Mouse (Mus musculus) cerebellum, adult 2 months (tissue): ENCODE data around the gene Asdurf. TPM values are rescaled to one million over a fixed set of nuclear protein-coding genes. Genes with fewer than 3 reads are reported as not detected.
A peak's percentile ranks its signal among the peaks of the same experiment; 100 is the strongest.
"Not testable (repeated sequence)": the region's sequence is repeated elsewhere in the genome, so short reads cannot be mapped to it uniquely, and the experiment has no call there.

Experiments used
- DNase-seq, 2 experiments: peaks; one replicate each; pipeline ENCODE4 v3.0.0; 2021
- H3K27ac ChIP-seq: fragments of 200-500 bp; 2 replicates; pipeline ENCODE4 v1.5.1; 2012; ENCODE audit warnings: low read length, control low read depth, inconsistent platforms; ENCODE audit not compliant: insufficient read depth
- H3K27me3 ChIP-seq: fragments of 200-500 bp; 2 replicates; pipeline ENCODE4 v1.6.1; 2012; ENCODE audit warnings: inconsistent platforms, mild to moderate bottlenecking, low read length, moderate library complexity; ENCODE audit not compliant: control insufficient read depth, insufficient read depth
- H3K4me1 ChIP-seq: fragments of 200-500 bp; 2 replicates; pipeline ENCODE4 v1.6.1; 2011; ENCODE audit warnings: low read length; ENCODE audit not compliant: control insufficient read depth, insufficient read depth
- H3K4me3 ChIP-seq: fragments of 200-500 bp; replicated peaks from 2 replicates; pipeline ENCODE3; 2011; ENCODE audit warnings: mild to moderate bottlenecking, low read depth, low read length, control low read depth; ENCODE audit not compliant: insufficient read depth
- CTCF ChIP-seq: fragments of 200-500 bp; IDR thresholded peaks from 2 replicates; pipeline ENCODE4 v1.5.1; 2011; ENCODE audit warnings: low read depth, mild to moderate bottlenecking, control low read depth, low read length, moderate library complexity, borderline replicate concordance; ENCODE audit not compliant: insufficient read depth
- POLR2A ChIP-seq: fragments of 200-500 bp; IDR thresholded peaks from 2 replicates; pipeline ENCODE4 v1.6.1; 2011; ENCODE audit warnings: low read length, control low read depth, borderline replicate concordance; ENCODE audit not compliant: insufficient read depth
- WGBS: fragments of 180-500 bp; shearing (Covaris S2); methylation state at CpG from one replicate; pipeline ENCODE4 v1.1.7; 2018; 5-methylcytosine and 5-hydroxymethylcytosine counted together
- polyA plus RNA-seq: library from polyadenylated mRNA; depleted of rRNA; stranded (reverse); fragments of >200 nt; gene quantifications from 2 replicates; pipeline ENCODE4 v1.2.3, GENCODE M21; 2012

Gene Asdurf
- polyA plus RNA-seq, 1 experiment = not detected

DNA sequence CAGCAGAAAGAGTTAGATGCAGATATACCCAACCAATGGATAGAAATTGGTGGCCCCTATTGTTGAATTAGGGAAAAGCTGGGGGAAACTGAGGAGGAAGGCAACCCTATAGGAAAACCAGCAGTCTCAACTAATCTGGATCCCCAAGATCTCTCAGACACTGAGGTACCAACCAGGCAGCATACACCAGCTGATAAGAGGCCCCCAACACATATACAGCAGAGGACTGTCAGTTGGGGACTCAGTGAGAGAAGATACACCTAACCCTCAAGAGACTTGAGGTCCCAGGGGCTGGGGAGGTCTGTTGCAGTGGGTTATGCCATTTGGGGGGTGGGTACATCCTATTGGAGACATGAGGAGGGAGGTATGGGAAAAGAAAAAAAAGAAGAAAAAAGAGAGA is 17.0 kb downstream of the Asdurf start:
- TF ChIP-seq POLR2A = no peak
- H3K27ac ChIP-seq = no peak overlapping the region
- H3K4me3 ChIP-seq = no peak overlapping the region
- no peaks in the 10 kb centered on the region for H3K4me1 ChIP-seq
- H3K27me3 ChIP-seq = no peaks in the 10 kb centered on the region
- DNase-seq = no peak

DNA sequence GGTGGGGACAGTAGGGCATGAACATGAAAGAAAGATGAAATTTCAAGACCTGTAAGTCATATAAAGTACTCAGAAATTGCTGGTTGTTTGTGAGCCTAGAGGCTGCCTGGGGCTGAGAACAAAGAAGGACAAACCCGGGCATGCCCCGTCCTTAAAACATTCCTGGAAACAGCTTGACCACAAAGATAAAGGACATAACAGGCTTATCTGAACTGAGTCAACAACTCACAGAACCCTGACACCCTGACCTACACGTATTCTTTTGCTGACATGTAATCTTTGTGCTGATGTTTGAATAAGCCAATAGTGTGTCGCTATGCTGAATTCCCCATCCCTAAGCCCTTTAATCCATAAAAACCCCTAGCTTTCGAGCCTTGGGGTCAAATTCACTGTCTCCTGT is 18.9 kb downstream of the Asdurf start:
- not testable (repeated sequence) for H3K4me3 ChIP-seq, DNase-seq, H3K4me1 ChIP-seq, H3K27ac ChIP-seq, H3K27me3 ChIP-seq
- 85% methylated on average over 5 of the region's 5 CpGs for WGBS

DNA sequence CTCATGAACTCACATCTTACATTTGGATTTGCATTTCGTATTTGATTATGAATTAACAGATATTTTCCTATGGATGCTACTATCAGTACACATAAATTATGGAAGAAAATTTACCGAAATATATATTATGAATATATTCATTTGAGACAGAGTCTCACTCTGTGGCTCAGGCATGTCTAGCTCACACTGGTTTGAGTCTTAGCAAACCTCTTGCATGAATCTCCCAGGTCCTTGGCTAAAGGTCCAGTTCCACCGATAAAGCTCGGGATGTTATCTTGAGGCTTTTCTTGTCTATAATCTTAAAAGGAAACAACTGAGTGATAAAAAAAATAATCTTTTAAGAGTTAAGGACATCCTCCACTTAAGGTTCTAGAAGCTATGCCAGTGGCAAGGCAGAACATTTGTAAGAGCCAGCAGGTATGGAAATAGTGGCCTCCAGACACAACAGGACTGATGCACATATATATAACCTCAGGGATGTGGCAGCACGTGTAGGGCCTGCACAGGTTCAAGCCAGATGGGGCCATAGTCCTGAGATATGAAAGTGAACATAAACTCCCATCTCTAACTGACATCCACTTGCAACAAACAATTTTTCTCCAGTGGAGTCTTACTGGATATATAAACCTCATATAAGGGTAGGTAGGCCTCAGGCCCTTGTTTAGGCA is 27.5 kb downstream of the Asdurf start:
- DNase-seq = no peak
- TF ChIP-seq CTCF (no peak), POLR2A (no peak)
- WGBS = 92% methylated on average over 5 of the region's 5 CpGs

DNA sequence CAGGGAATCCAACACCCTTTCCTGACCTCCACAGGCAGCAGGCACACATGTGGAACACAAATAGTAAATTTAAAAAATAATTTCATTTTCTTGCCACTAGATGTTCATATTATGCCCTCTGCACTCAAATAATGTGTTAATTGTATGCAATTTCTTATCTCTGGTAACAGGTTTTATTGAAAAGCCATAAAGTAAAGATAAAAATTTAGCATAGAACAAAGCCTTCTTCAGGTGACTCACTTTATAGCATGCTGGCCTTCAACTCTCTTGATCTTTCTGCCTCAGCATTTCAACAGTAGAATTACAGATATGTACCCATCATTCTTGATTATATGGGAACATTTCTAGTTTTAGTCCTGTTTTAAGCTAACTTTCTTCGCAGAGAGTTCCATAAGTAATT is 28.1 kb downstream of the Asdurf start:
- no peak for DNase-seq
- WGBS = 98% methylated on average over 1 of the region's 1 CpGs
- Histone ChIP-seq H3K27me3 (no peaks in the 10 kb centered on the region), H3K4me3 (no peak overlapping the region), H3K27ac (no peak overlapping the region), H3K4me1 (no peaks in the 10 kb centered on the region)
- TF ChIP-seq CTCF = no peak
- no peak for TF ChIP-seq POLR2A

More for the DNA sequence above, 27.5 kb downstream of the Asdurf start:
- H3K27me3 ChIP-seq = no peaks in the 10 kb centered on the region
- no peak overlapping the region for H3K4me3 ChIP-seq
- no peak overlapping the region for H3K27ac ChIP-seq
- no peaks in the 10 kb centered on the region for H3K4me1 ChIP-seq

DNA sequence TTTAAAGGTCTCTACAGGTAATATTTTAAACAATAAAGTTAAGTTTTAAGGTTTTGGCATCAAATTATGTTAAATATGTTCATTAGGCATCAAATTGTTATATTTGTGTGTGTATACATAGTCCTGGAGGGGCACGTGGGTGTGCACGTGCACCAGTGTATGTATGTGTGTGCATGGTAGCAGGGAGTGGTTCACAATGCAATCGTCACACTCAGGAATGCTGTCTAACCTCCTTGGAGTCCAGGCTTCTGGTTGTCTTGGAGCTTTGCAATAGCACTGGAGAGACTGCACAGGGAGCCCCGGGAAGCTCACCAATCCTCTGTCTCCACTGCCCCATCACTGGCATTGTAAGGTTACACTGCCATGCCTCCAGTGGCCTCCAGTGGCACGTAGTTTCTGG is 29.2 kb downstream of the Asdurf start:
- 94% methylated on average over 5 of the region's 5 CpGs for WGBS

DNA sequence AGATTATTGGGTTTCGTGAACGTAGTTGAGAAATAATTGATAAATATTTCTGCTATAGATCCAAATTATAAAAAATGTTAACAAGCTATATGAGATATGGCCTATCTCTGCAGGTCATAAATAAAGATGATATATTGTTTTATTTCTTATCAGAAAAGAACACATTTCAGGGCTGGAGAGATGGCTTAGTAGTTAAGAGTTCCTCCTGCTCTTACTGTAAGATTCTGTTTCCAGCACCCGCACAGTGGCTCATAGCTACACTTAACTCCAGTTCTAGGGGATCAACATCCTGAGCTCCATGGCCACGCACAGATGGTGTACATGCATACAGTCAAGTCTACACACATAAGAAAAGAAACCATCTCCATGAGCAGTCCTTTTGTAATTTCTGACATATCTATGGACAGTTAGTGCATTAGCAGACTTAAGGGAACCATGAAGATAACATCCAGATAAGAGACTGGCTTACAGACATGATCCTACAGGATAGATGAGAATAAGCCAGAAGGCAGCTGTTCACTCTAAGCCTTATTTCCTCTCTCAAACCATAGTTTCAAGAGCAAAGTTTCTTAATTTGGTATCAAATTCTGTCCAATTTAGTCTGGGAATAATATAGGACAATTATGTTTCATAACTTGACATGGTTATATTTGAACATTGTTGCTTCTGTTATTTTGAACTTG is 30.6 kb downstream of the Asdurf start:
- WGBS = 97% methylated on average over 4 of the region's 4 CpGs
- TF ChIP-seq CTCF (no peak), POLR2A (no peak)
- no peaks in the 10 kb centered on the region for H3K27me3 ChIP-seq
- no peaks in the 10 kb centered on the region for H3K4me1 ChIP-seq
- H3K27ac ChIP-seq = no peak overlapping the region
- H3K4me3 ChIP-seq = no peak overlapping the region
- DNase-seq = no peak

More for the DNA sequence above, 29.2 kb downstream of the Asdurf start:
- no peak for TF ChIP-seq CTCF
- no peaks in the 10 kb centered on the region for H3K4me1 ChIP-seq
- no peaks in the 10 kb centered on the region for H3K27me3 ChIP-seq
- DNase-seq = no peak
- no peak overlapping the region for H3K4me3 ChIP-seq
- no peak overlapping the region for H3K27ac ChIP-seq

DNA sequence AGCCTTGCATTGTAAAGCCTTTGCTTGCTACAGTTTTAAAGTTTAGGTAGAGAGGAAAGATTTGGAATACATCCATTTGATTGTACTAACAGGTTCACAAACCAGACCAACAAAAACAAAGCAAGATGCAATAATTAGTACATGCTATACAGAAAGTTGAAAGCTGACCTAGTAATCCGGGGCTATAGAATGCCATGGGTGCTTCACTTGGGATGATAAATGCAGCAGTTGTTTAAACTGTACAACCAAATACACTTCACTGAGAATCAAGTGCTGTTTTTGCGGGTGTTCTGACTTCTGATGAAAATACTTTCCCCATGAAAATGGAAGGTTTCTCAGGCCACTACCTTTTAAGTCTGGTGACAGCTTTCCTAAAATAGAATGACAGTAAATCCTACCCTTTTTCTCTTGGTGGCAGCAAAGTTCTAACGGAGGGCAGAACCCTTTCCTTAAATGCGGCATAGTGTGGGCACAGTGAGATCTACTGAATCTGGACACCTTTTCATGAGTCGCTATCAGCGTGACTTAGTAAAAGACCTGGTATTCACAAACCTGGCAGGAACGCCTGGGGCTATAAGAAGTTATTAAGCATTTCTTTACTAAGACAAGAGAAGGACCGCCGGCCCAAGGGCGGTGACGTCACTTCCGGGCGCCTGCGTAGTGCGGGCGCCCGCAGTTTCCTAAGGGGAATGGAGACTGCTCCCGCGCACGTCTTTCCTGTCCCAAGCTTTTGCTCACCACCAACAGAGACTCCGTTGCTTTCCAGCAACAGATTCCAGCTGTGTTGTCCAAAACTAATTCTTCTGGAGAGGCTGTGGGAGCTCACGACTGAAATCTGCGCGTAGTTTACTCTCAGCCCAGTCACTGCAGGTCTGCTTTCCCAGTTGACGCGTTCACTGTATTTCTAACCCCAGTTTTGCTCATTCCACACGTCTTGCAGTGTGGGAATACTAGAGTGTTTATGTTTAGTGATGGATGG is 39.1 kb downstream of the Asdurf start, which contains the start of gene Osgepl1:
Gene Osgepl1, plus strand, starts transcription at position 636 of the 979 bp plus-strand sequence.
- TF ChIP-seq CTCF = no peak
- peak; percentile 91; the same call in 1 of the 2 replicates for TF ChIP-seq POLR2A
- H3K4me3 ChIP-seq = peak within 1 kb of the TSS; percentile 96
- WGBS = 3% methylated on average over 27 of the region's 27 CpGs
- H3K4me1 ChIP-seq = no peaks in the 10 kb centered on the region
- H3K27me3 ChIP-seq = no peaks in the 10 kb centered on the region
- H3K27ac ChIP-seq = peak within 1 kb of the TSS; percentile 90
- peak; percentile 87 to 90 for DNase-seq
